8 mouse cellular contexts compared by ENCODE assay signal in the genomic region with DNA sequence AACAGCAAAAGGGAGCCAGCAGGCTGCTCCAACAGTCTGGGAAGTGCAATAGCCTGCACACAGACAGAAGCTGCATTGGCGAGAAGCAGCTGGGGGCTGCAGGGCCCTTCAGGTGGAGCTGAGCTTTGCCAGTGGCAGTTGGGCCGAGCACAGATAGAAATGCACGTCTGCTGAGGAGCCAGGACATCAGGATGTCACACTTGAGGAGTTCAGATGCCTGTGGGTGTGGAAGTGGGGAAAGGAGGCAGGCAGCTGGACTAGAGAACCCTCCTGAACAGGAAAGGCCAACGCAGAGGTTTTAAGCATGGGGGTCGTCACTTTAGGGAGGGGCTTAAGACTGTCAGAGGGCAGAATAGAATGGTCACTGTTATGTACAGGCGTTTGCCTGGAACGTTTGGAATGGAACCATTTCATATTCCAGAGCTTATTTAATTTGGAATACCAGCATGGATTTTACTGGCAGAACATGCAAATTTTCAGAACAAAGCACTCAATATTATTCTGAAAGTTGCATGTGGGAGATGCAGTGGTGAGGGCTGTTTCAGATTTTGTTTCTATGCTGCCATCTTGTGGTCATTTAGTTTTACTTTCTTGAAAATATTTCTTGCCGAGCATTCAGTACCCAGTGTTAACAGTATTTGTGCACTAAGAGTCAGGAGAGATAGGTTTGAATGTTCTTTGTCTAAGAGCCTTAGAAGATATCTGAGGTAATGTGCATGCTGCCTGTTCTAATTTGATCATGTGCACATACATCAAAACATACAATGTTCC. TPM values are rescaled to one million over a fixed set of nuclear protein-coding genes. Genes with fewer than 3 reads are reported as not detected.
DNase-seq lines count a peak whose midpoint lies in the region; ATAC-seq and TF ChIP-seq lines count a peak whose summit lies in the region.

No protein-coding gene starts in this region.

- DNase-seq in left cerebral cortex, adult 2 months (ENCODE audit: extremely low spot score in 1 of 2, low spot score in 2 of 2), result no peak
- DNase-seq in left cerebral cortex, postnatal 4 days, result no peak
- peak; percentile 57 for DNase-seq in forelimb bud, embryonic 11.5 days (ENCODE audit: low read depth, low spot score)
- no peak for DNase-seq in yolk sac, embryonic 10.5 days (ENCODE audit: low spot score)
- DNase-seq in gastrocnemius, adult 8-10 months (ENCODE audit: low spot score in 2 of 2), result no peak
- no peak for DNase-seq in testis, postnatal 10 days (ENCODE audit: low spot score)

- H3K27ac ChIP-seq in left cerebral cortex, adult 2 months, result no peak overlapping the region; the same call in 1 of the 2 replicates

- intact Hi-C loops in left cerebral cortex, adult 2 months (cut with DNase I), result loop anchor here (1.0 to 5.0 kb wide), 2 partner anchors 145 to 206 kb away; no protein-coding TSS in a partner anchor
- intact Hi-C loops in left cerebral cortex, postnatal 4 days (cut with DNase I), result loop anchor here (2.0 kb wide), 1 partner anchor 203 kb away; no protein-coding TSS in a partner anchor

- TF ChIP-seq CTCF in left cerebral cortex, adult 2 months (IDR thresholded peaks at IDR 0.05), result peak; percentile 67

- H3K4me3 ChIP-seq in left cerebral cortex, adult 2 months, result no peak overlapping the region

- peak; percentile 70 for ATAC-seq in activated CD4-positive, CD25-positive, alpha-beta regulatory T cell, adult 4 months
- peak; percentile 68 for ATAC-seq in megakaryocyte-erythroid progenitor cell, adult 5-6 weeks (replicated peaks; ENCODE audit: low FRiP score, low TSS enrichment, poor library complexity, severe bottlenecking)

RNA-seq across cellular contexts. Expression of a gene that starts 5.2 kb away (rescaled TPM):
- total RNA-seq in left cerebral cortex, adult 2 months (2021), result not detected
- under 1 TPM in 1 of 2 experiments, not detected in 1; 0.12 TPM for total RNA-seq in left cerebral cortex, postnatal 4 days (2021)
- 1 to 10 TPM; 1.5 to 1.7 TPM for polyA plus RNA-seq in activated CD4-positive, CD25-positive, alpha-beta regulatory T cell, adult 4 months (2017; shearing (Covaris generic))
- 0.68 and 1.7 TPM in 2 replicates for total RNA-seq in megakaryocyte-erythroid progenitor cell, adult 5-6 weeks (2014; fragmentation: Nextera tagmentation)
- 10.7 and 21.4 TPM in 2 replicates for total RNA-seq in megakaryocyte-erythroid progenitor cell, adult 5-6 weeks (2017)
- total RNA-seq in gastrocnemius, adult 8-10 months (2022), result not detected

RNA-seq across cellular contexts. Expression of a gene that starts 10.1 kb away (rescaled TPM):
- 10 to 100 TPM; 39.8 to 42.9 TPM for total RNA-seq in left cerebral cortex, adult 2 months (2021)
- 10 to 100 TPM; 44.5 to 44.6 TPM for total RNA-seq in left cerebral cortex, postnatal 4 days (2021)
- 10 to 100 TPM in 1 of 2 experiments, 1 to 10 TPM in 1; 9.7 to 11.0 TPM for polyA plus RNA-seq in activated CD4-positive, CD25-positive, alpha-beta regulatory T cell, adult 4 months (2017; shearing (Covaris generic))
- 2.5 and 4.7 TPM in 2 replicates for total RNA-seq in megakaryocyte-erythroid progenitor cell, adult 5-6 weeks (2014; fragmentation: Nextera tagmentation)
- 2.7 and 5.7 TPM in 2 replicates for total RNA-seq in megakaryocyte-erythroid progenitor cell, adult 5-6 weeks (2017)
- total RNA-seq in gastrocnemius, adult 8-10 months (2022), result 10 to 100 TPM; 68.7 to 80.5 (median 79.1) TPM

RNA-seq across cellular contexts. Expression of a gene that starts 13.7 kb away (rescaled TPM):
- not detected for total RNA-seq in left cerebral cortex, adult 2 months (2021)
- total RNA-seq in left cerebral cortex, postnatal 4 days (2021), result 1 to 10 TPM; 1.3 to 1.7 TPM
- not detected for polyA plus RNA-seq in activated CD4-positive, CD25-positive, alpha-beta regulatory T cell, adult 4 months (2017; shearing (Covaris generic))
- total RNA-seq in megakaryocyte-erythroid progenitor cell, adult 5-6 weeks (2014; fragmentation: Nextera tagmentation), result not detected in 2 replicates
- not detected in 2 replicates for total RNA-seq in megakaryocyte-erythroid progenitor cell, adult 5-6 weeks (2017)
- not detected for total RNA-seq in gastrocnemius, adult 8-10 months (2022)

Comparison
In these comparisons a context has a peak if more than half of its experiments do, and no peak if none do; other contexts are left out.
1. RNA of a gene that starts 10.1 kb away (total RNA-seq): 68.7 to 80.5 TPM in gastrocnemius, adult 8-10 months, 44.5 to 44.6 TPM in left cerebral cortex, postnatal 4 days and 39.8 to 42.9 TPM in left cerebral cortex, adult 2 months; 2.5 to 5.7 TPM in megakaryocyte-erythroid progenitor cell, adult 5-6 weeks; every median in the first group is over 4 times any median in the second.